Mouse (Mus musculus) kidney, postnatal 10 days (tissue): ENCODE data around the gene Gstm3.
A peak's percentile ranks its signal among the peaks of the same experiment; 100 is the strongest.
"Not testable (repeated sequence)": the region's sequence is repeated elsewhere in the genome, so short reads cannot be mapped to it uniquely, and the experiment has no call there.

Source experiments
- DNase-seq: peaks from one replicate; pipeline ENCODE4 v3.0.0; 2021; ENCODE audit warnings: mixed read lengths

The Gstm3 gene

GRCm38 (mm10) chr3:107971101-107971500 is 2.0 kb upstream of the Gstm3 start:
- DNase-seq, result not testable (repeated sequence)

- DNase-seq, result no peak
Measured at GRCm38 (mm10) chr3:107966631-107967030, 2.5 kb downstream of the Gstm3 start.

GRCm38 (mm10) chr3:107965592-107965991 is 3.5 kb downstream of the Gstm3 start:
- no peak for DNase-seq

- DNase-seq, result peak; percentile 28
Measured at GRCm38 (mm10) chr3:107964656-107965308, 4.3 kb downstream of the Gstm3 start.

- no peak for DNase-seq
Measured at GRCm38 (mm10) chr3:107964026-107964425, 5.1 kb downstream of the Gstm3 start.

- not testable (repeated sequence) for DNase-seq
Measured at GRCm38 (mm10) chr3:107955260-107955659, 13.8 kb downstream of the Gstm3 start.

- DNase-seq, result no peak
Measured at GRCm38 (mm10) chr3:107953906-107954305, 15.2 kb downstream of the Gstm3 start.

- DNase-seq, result peak; percentile 82
Measured at GRCm38 (mm10) chr3:107953328-107953755, 15.7 kb downstream of the Gstm3 start.

- DNase-seq, result no peak
Measured at GRCm38 (mm10) chr3:107950531-107950930, 18.6 kb downstream of the Gstm3 start.

- DNase-seq, result not testable (repeated sequence)
Measured at GRCm38 (mm10) chr3:107949461-107949860, 19.6 kb downstream of the Gstm3 start.

- DNase-seq, result peak; percentile 25
Measured at GRCm38 (mm10) chr3:107945729-107946128, 23.4 kb downstream of the Gstm3 start.

GRCm38 (mm10) chr3:107943239-107943990 is 25.7 kb downstream of the Gstm3 start, which contains the start of gene Gstm6:
Gstm6 (minus strand) TSS chr3:107943749.
- peak; percentile 57 for DNase-seq

- no peak for DNase-seq
Measured at GRCm38 (mm10) chr3:107941261-107941660, 27.8 kb downstream of the Gstm3 start.

- no peak for DNase-seq
Measured at GRCm38 (mm10) chr3:107940524-107940923, 28.6 kb downstream of the Gstm3 start.

- DNase-seq, result no peak
Measured at GRCm38 (mm10) chr3:107939830-107940229, 29.3 kb downstream of the Gstm3 start.

GRCm38 (mm10) chr3:107939403-107939802 is 29.7 kb downstream of the Gstm3 start:
- peak; percentile 79 for DNase-seq

GRCm38 (mm10) chr3:107935888-107936287 is 33.2 kb downstream of the Gstm3 start:
- no peak for DNase-seq

GRCm38 (mm10) chr3:107935268-107935667 is 33.8 kb downstream of the Gstm3 start:
- DNase-seq, result no peak

GRCm38 (mm10) chr3:107932128-107932527 is 37.0 kb downstream of the Gstm3 start:
- peak; percentile 27 for DNase-seq

GRCm38 (mm10) chr3:107931670-107932069 is 37.4 kb downstream of the Gstm3 start, which contains the start of gene Gstm7:
Gstm7 (minus strand) TSS chr3:107931817.
- peak; percentile 98 for DNase-seq

- DNase-seq, result no peak
Measured at GRCm38 (mm10) chr3:107931134-107931533, 37.9 kb downstream of the Gstm3 start.

- no peak for DNase-seq
Measured at GRCm38 (mm10) chr3:107929731-107930130, 39.4 kb downstream of the Gstm3 start.

GRCm38 (mm10) chr3:107929243-107929642 is 39.8 kb downstream of the Gstm3 start:
- no peak for DNase-seq

- DNase-seq, result no peak
Measured at GRCm38 (mm10) chr3:107928691-107929090, 40.4 kb downstream of the Gstm3 start.
